Mouse (Mus musculus) brain, embryonic 14.5 days (tissue): Measurements from ENCODE around the gene Ndufc1.

Source experiments
- CTCF ChIP-seq: fragments of 200-500 bp; IDR thresholded peaks from 2 replicates; pipeline ENCODE4 v1.5.1; 2012; ENCODE audit warnings: inconsistent platforms, mild to moderate bottlenecking, moderate library complexity, borderline replicate concordance; ENCODE audit not compliant: insufficient read depth, insufficient read length; ENCODE audit errors: extremely low read depth
- POLR2A ChIP-seq: fragments of 200-500 bp; IDR thresholded peaks from 2 replicates; pipeline ENCODE4 v1.6.1; 2012; ENCODE audit warnings: mild to moderate bottlenecking, inconsistent platforms, borderline replicate concordance; ENCODE audit not compliant: poor library complexity, insufficient read depth, insufficient read length, severe bottlenecking; ENCODE audit errors: extremely low read depth

GRCm38 (mm10) chr3:51412457-51412856 is 3.7 kb upstream of the Ndufc1 start:
- TF ChIP-seq POLR2A (no peak), CTCF (no peak)
